Mouse (Mus musculus): ENCODE results near the gene Gstm3. TPM values are rescaled to one million over a fixed set of nuclear protein-coding genes. Genes with fewer than 3 reads are reported as not detected.
"Not testable (repeated sequence)": the region's sequence is repeated elsewhere in the genome, so short reads cannot be mapped to it uniquely, and the experiment has no call there.

The Gstm3 gene
- not detected in 2 replicates for polyA plus RNA-seq (2011; ENCODE audit: insufficient read depth, insufficient read length, low replicate concordance, missing spikeins)

DNA sequence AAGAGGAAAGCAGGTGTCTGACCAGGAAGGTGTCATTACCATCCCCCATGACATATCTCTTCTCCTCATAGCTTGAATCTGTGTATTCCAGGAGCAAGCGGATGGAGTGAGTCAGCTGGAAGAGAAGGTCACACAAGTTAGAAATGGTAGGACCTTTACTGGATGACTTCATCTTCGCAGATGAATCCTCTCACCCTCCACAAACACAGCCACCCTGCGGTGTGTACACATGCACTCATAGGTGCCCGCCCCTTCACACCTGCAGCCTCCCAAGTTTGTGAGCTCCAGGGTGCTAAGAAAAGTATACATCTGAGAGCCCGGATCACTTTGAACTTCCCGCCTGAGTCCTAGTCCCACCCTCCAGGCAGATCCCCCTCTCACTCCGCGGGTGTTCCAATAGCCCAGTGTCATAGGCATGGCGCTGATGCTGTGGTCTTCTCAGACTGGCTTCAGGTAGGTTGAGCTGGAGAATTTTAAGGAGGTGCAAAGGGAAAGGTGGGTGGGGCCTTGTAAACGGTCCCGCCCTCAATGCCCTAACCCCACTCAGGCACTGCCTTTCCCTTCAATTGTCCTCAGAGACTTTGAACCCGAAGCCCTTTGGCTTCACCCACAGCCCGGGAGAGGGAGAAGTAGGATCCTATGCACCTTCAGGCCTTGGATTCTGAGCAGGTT is at the start of gene Gstm3:
Gene Gstm3 (minus strand): TSS at position 560 of the 672 bp plus-strand sequence.
- Histone ChIP-seq H3K4me1 (ENCODE audit: control insufficient read depth, insufficient read depth, low read length) (no peaks in the 10 kb centered on the region; the same call in 1 of the 2 replicates), H3K4me3 (replicated peaks; ENCODE audit: control insufficient read depth, low read depth, low read length) (no peak within 1 kb of the TSS), H3K27ac (ENCODE audit: control insufficient read depth, insufficient read depth, low read depth, low read length, poor library complexity) (no peak within 1 kb of the TSS)
- WGBS: 72% methylated on average over 13 of the region's 13 CpGs
- no peak for TF ChIP-seq CTCF (IDR thresholded peaks at IDR 0.05; ENCODE audit: control insufficient read depth, insufficient read depth, low read length)
- TF ChIP-seq POLR2A (IDR thresholded peaks at IDR 0.05; ENCODE audit: borderline replicate concordance, control insufficient read depth, low read depth, low read length): no peak

DNA sequence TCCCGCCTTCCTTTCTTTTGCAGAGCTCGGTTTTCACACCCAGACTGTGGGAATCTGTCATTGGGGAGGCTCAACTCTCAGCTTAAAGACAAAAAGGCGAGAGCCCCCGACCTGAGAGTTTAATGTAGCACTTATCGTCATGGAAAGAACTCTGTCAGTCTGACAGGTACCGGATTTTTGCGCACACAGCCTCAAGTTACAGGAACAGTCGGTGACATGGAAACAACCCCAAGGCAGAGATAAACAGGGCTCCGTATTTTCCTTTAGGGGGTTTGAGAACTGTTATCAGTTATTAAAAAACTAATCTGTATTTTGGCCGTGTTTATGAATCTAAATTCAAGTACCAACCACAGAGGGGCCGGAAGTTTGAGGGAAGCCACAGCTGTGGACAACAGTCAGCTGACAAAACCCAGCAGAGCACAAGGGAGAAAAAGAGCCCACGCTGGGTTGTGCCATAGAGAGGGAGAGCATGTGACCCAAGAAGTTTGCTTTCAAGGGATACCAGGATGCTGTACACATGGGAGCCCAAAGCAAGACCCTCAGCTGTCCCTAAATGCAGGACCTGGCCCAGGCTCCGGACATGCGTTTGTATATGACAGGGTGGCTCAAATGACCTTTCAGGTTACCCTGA is 49.2 kb upstream of the Gstm3 start:
- 7% methylated on average over 14 of the region's 14 CpGs for WGBS
- no peak for TF ChIP-seq POLR2A (IDR thresholded peaks at IDR 0.05; ENCODE audit: borderline replicate concordance, control insufficient read depth, low read depth, low read length)
- TF ChIP-seq CTCF (IDR thresholded peaks at IDR 0.05; ENCODE audit: control insufficient read depth, insufficient read depth, low read length): no peak
- Histone ChIP-seq H3K4me3 (replicated peaks; ENCODE audit: control insufficient read depth, low read depth, low read length) (peak overlapping the region; percentile 59), H3K27ac (ENCODE audit: control insufficient read depth, insufficient read depth, low read depth, low read length, poor library complexity) (peak overlapping the region; percentile 76), H3K4me1 (ENCODE audit: control insufficient read depth, insufficient read depth, low read length) (peaks cover 6% of the 10 kb centered on the region; the same call in 1 of the 2 replicates)

GRCm38 (mm10) chr3:108017473-108018189 is 48.5 kb upstream of the Gstm3 start, which contains the start of gene Gstm1:
Gstm1 (minus strand) TSS chr3:108017973.
- TF ChIP-seq CTCF (IDR thresholded peaks at IDR 0.05; ENCODE audit: control insufficient read depth, insufficient read depth, low read length) (peak; percentile 76), POLR2A (IDR thresholded peaks at IDR 0.05; ENCODE audit: borderline replicate concordance, control insufficient read depth, low read depth, low read length) (no peak)
- under 1% methylated on average over 31 of the region's 31 CpGs for WGBS
- H3K27ac ChIP-seq (ENCODE audit: control insufficient read depth, insufficient read depth, low read depth, low read length, poor library complexity): peak within 1 kb of the TSS; percentile 76
- H3K4me3 ChIP-seq (replicated peaks; ENCODE audit: control insufficient read depth, low read depth, low read length): peak within 1 kb of the TSS; percentile 59
- H3K4me1 ChIP-seq (ENCODE audit: control insufficient read depth, insufficient read depth, low read length): peaks cover 6% of the 10 kb centered on the region; the same call in 1 of the 2 replicates

DNA sequence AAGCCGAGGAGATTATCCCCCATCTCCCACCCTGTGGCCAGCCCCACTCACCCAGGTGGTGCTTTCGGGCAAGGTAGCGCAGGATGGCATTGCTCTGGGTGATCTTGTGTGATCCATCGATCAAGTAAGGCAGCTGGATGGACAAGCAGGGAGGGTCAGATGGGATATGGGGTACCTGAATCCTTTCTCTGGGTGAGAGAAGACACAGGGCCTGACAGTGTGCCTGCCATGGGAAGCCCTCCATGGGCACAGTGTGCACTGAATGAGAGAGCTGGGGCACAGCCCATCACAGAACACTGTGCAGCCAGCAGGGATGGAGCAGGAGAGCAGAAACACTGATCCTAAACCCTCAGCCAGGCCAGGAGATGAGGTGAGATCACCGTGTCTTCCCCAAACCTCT is 47.4 kb upstream of the Gstm3 start:
- H3K4me3 ChIP-seq (replicated peaks; ENCODE audit: control insufficient read depth, low read depth, low read length); H3K27ac ChIP-seq (ENCODE audit: control insufficient read depth, insufficient read depth, low read depth, low read length, poor library complexity); H3K4me1 ChIP-seq (ENCODE audit: control insufficient read depth, insufficient read depth, low read length): not testable (repeated sequence)
- WGBS: 74% methylated on average over 5 of the region's 5 CpGs

DNA sequence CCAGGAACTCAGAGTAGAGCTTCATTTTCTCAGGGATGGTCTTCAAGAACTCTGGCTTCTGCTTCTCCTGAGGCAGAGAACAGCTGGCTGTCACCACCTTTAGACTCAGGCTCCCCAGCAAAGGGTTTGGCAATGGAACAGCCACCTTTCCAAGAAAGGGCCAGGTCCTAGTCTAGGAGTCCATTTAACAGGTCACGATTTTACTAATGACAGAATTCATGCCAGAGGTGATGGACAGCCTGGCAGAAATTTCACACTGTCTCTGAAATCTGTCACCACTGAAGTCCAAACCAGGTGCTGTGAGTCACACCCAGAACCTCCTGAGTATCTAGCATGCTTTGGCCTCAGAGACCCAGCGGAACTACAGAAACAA is 45.9 kb upstream of the Gstm3 start:
- H3K4me3 ChIP-seq (replicated peaks; ENCODE audit: control insufficient read depth, low read depth, low read length): no peak overlapping the region
- H3K4me1 ChIP-seq (ENCODE audit: control insufficient read depth, insufficient read depth, low read length): peaks cover 5% of the 10 kb centered on the region; the same call in 1 of the 2 replicates
- 92% methylated on average over 2 of the region's 2 CpGs for WGBS
- no peak for TF ChIP-seq POLR2A (IDR thresholded peaks at IDR 0.05; ENCODE audit: borderline replicate concordance, control insufficient read depth, low read depth, low read length)
- TF ChIP-seq CTCF (IDR thresholded peaks at IDR 0.05; ENCODE audit: control insufficient read depth, insufficient read depth, low read length): no peak
- no peak overlapping the region for H3K27ac ChIP-seq (ENCODE audit: control insufficient read depth, insufficient read depth, low read depth, low read length, poor library complexity)

DNA sequence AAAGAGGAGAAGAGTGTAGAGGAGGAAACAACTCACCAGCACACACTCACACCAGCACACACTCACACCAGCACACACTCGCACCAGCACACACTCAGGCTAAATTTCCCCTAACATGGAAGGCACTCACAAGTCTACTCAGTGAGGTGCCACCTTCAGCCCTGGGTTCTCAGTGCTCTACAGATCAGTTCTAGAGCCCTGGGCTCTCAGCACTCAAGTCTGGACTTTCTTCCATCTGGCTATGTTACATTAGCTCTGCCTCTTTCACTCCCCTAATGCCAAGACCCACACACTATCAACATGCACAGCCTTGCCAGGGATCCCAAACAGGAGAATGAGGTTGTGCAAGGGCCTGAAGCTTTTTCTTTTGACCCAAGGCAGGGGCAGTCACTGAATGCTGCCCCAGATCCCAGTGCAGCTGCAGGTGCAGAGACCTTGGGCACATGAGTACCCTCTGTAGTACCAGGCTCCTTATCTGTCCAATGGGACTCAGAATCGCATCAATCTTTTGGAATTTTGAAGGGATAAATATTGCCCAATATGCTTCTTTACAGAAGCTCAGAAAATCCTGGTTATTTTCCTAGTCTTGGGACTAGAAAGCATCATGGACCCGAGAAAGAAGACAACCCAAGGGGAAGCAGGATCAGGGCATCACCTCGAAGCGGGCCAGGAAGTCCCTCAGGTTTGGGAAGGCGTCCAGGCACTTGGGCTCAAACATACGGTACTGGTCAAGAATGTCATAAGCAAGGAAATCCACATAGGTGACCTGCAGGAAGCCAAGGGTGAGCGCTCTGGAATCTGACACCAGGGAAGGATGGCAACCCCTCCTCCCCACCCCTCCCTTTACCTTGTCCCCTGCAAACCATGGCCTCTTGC is 45.3 kb upstream of the Gstm3 start:
- Histone ChIP-seq H3K4me1 (ENCODE audit: control insufficient read depth, insufficient read depth, low read length) (peaks cover 5% of the 10 kb centered on the region; the same call in 1 of the 2 replicates), H3K27ac (ENCODE audit: control insufficient read depth, insufficient read depth, low read depth, low read length, poor library complexity) (no peak overlapping the region), H3K4me3 (replicated peaks; ENCODE audit: control insufficient read depth, low read depth, low read length) (no peak overlapping the region)
- no peak for TF ChIP-seq CTCF (IDR thresholded peaks at IDR 0.05; ENCODE audit: control insufficient read depth, insufficient read depth, low read length)
- no peak for TF ChIP-seq POLR2A (IDR thresholded peaks at IDR 0.05; ENCODE audit: borderline replicate concordance, control insufficient read depth, low read depth, low read length)
- WGBS: 64% methylated on average over 8 of the region's 8 CpGs

DNA sequence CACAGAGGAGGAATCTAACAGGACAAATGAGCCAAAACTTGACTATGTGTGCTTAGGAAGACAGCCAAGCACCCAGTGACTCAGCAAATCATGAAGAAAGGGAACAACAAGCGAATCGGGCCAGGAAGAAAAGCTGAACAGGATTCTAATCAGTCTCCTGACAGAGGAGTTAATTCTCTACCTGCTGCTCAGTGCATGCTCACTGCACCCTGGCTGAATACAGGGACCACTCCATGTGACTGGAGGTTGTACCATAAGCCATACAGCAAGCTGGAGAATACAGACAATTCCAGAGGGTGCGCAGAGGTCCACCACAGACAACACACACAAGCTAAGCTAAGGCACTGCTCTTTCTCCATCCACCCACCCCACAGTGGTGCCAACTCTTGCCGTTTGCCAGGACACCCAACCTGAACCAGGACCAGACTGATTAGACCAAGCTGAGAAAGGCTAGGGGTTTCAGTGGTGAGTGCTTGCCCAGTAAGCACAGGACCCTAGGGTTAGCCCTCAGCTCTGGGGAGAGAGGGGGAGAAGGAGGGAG is 44.3 kb upstream of the Gstm3 start:
- TF ChIP-seq POLR2A (IDR thresholded peaks at IDR 0.05; ENCODE audit: borderline replicate concordance, control insufficient read depth, low read depth, low read length) (no peak), CTCF (IDR thresholded peaks at IDR 0.05; ENCODE audit: control insufficient read depth, insufficient read depth, low read length) (no peak)
- H3K4me3 ChIP-seq (replicated peaks; ENCODE audit: control insufficient read depth, low read depth, low read length): no peak overlapping the region
- 25% methylated on average over 4 of the region's 4 CpGs for WGBS
- peaks cover 2% of the 10 kb centered on the region; the same call in 1 of the 2 replicates for H3K4me1 ChIP-seq (ENCODE audit: control insufficient read depth, insufficient read depth, low read length)
- H3K27ac ChIP-seq (ENCODE audit: control insufficient read depth, insufficient read depth, low read depth, low read length, poor library complexity): no peak overlapping the region

Measured in bone marrow, adult 2 months (tissue).